Comparison of ENCODE assay signal across 12 mouse cellular contexts in the genomic region with DNA sequence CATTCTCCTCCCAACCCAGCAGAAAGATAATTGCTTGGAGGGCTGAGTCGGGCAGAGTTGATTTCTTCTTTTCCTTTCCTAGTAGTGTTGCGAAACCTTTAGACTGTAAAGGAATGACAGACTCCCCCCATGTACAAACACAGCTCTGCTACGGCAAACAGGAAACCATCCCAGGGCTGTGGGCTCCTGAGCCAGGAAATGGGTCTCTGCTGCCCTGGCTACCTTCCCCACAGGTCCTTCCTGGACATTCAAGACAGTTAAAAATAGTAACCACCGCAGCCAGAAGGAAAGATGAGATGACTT. TPM values are rescaled to one million over a fixed set of nuclear protein-coding genes. Genes with fewer than 3 reads are reported as not detected.
DNase-seq lines count a peak whose midpoint lies in the region; ATAC-seq and TF ChIP-seq lines count a peak whose summit lies in the region.
"Had no signal": no experiment of that assay in that cellular context is flagged by ENCODE, and none has a peak within 500 bp of the region (broad histone marks: within the 10 kb centered on the region; RNA-seq: fewer than 3 reads in every experiment).

No protein-coding gene starts in this region.

- intact Hi-C loops in heart, postnatal 25 days (cut with DNase I), result no loop called here

- no peak for TF ChIP-seq EP300 in stomach, postnatal 0 days (optimal IDR thresholded peaks at IDR 0.05)

- H3K27ac ChIP-seq in heart, embryonic 13.5 days (replicated peaks), result peak overlapping the region; percentile 53
- peak overlapping the region; percentile 73 for H3K27ac ChIP-seq in lung, embryonic 16.5 days (ENCODE audit: low read length)
- peak overlapping the region; percentile 50; the same call in 1 of the 2 replicates for H3K27ac ChIP-seq in stomach, postnatal 0 days (replicated peaks)
- H3K27ac ChIP-seq: macrophage had no signal

- no peak overlapping the region for H3K4me2 ChIP-seq in heart, embryonic 13.5 days
- no peak overlapping the region for H3K4me2 ChIP-seq in lung, embryonic 16.5 days (ENCODE audit: low read depth, low read length)
- no peak overlapping the region for H3K4me2 ChIP-seq in stomach, postnatal 0 days (replicated peaks; ENCODE audit: low read depth)

- TF ChIP-seq CTCF in stomach, postnatal 0 days (IDR thresholded peaks at IDR 0.05; ENCODE audit: low read depth), result no peak

- no peak overlapping the region for H3K4me3 ChIP-seq in heart, embryonic 13.5 days
- no peak overlapping the region for H3K4me3 ChIP-seq in lung, embryonic 16.5 days (ENCODE audit: low read length)
- H3K4me3 ChIP-seq in stomach, postnatal 0 days (ENCODE audit: low read depth, low read length), result no peak overlapping the region

- WGBS in heart, embryonic 13.5 days, result 56% methylated on average over 4 of the region's 4 CpGs
- WGBS in lung, embryonic 16.5 days, result 34% methylated on average over 4 of the region's 4 CpGs
- WGBS in stomach, postnatal 0 days, result 32% methylated on average over 4 of the region's 4 CpGs

- no peak for ATAC-seq in heart, embryonic 13.5 days (ENCODE audit: extremely low read depth, insufficient number of reproducible peaks, low FRiP score, low TSS enrichment)
- peak; percentile 82 for ATAC-seq in lung, embryonic 16.5 days (ENCODE audit: low read depth)
- no peak for ATAC-seq in stomach, postnatal 0 days (ENCODE audit: low FRiP score, low TSS enrichment)
- ATAC-seq: CD4-positive, CD25-positive, alpha-beta regulatory T cell, adult 4 months had no signal

- H3K9me3 ChIP-seq in heart, embryonic 13.5 days, result no peaks in the 10 kb centered on the region
- no peaks in the 10 kb centered on the region for H3K9me3 ChIP-seq in lung, embryonic 16.5 days (ENCODE audit: control insufficient read depth, low read length)
- no peaks in the 10 kb centered on the region for H3K9me3 ChIP-seq in stomach, postnatal 0 days (ENCODE audit: control insufficient read depth, low read length)

- H3K4me1 ChIP-seq in heart, embryonic 13.5 days, result peaks cover 5% of the 10 kb centered on the region; the same call in 1 of the 2 replicates
- H3K4me1 ChIP-seq in lung, embryonic 16.5 days (replicated peaks; ENCODE audit: control insufficient read depth, insufficient read depth, low read length), result peaks cover 13% of the 10 kb centered on the region; the same call in 1 of the 2 replicates
- no peaks in the 10 kb centered on the region for H3K4me1 ChIP-seq in stomach, postnatal 0 days (replicated peaks; ENCODE audit: control insufficient read depth, insufficient read depth)

- no peak overlapping the region for H3K9ac ChIP-seq in heart, embryonic 13.5 days
- H3K9ac ChIP-seq in lung, embryonic 16.5 days (ENCODE audit: low read length), result no peak overlapping the region
- H3K9ac ChIP-seq in stomach, postnatal 0 days (ENCODE audit: low read length), result no peak overlapping the region

- H3K36me3 ChIP-seq in heart, embryonic 13.5 days, result no peaks in the 10 kb centered on the region
- H3K36me3 ChIP-seq in lung, embryonic 16.5 days (ENCODE audit: control insufficient read depth, insufficient read depth, low read length), result no peaks in the 10 kb centered on the region
- H3K36me3 ChIP-seq in stomach, postnatal 0 days (ENCODE audit: control insufficient read depth, insufficient read depth, low read length), result no peaks in the 10 kb centered on the region

- no peaks in the 10 kb centered on the region for H3K27me3 ChIP-seq in heart, embryonic 13.5 days (replicated peaks)
- no peaks in the 10 kb centered on the region for H3K27me3 ChIP-seq in lung, embryonic 16.5 days (ENCODE audit: control insufficient read depth, insufficient read depth, low read depth, low read length)
- H3K27me3 ChIP-seq in stomach, postnatal 0 days (ENCODE audit: control insufficient read depth, insufficient read depth, low read length), result no peaks in the 10 kb centered on the region

- DNase-seq in heart, postnatal 25 days (ENCODE audit: low spot score), result no peak
- no peak for DNase-seq in lung, postnatal 14 days
- peak; percentile 34 to 38 for DNase-seq in kidney, postnatal 36 days
- DNase-seq in stomach, postnatal 0 days (ENCODE audit: low spot score), result no peak
- DNase-seq in gastrocnemius, postnatal 25 days, result no peak
- DNase-seq in embryo, embryonic 10.5 days (ENCODE audit: low spot score), result no peak
- DNase-seq: embryo, embryonic 11 days; right cerebral cortex, postnatal 14 days had no signal

RNA-seq across cellular contexts. Expression of a gene that starts 21.3 kb away (rescaled TPM):
- polyA plus RNA-seq in heart, embryonic 13.5 days (2015; fragmentation: Nextera tagmentation; extraction: Ambion mirVana), result 37.4 and 38.4 TPM in 2 replicates
- 10 to 100 TPM; 56.1 to 70.8 TPM for total RNA-seq in heart, postnatal 25 days (2021)
- 114 TPM in 2 replicates for polyA plus RNA-seq in lung, embryonic 16.5 days (2015; fragmentation: Nextera tagmentation; extraction: Ambion mirVana)
- polyA plus RNA-seq in stomach, postnatal 0 days (2015; fragmentation: Nextera tagmentation; extraction: Ambion mirVana), result 88.1 and 105 TPM in 2 replicates
- total RNA-seq in gastrocnemius, postnatal 25 days (2021), result 10 to 100 TPM; 47.3 to 59.7 TPM

RNA-seq across cellular contexts. Expression of a gene that starts 30.8 kb away (rescaled TPM):
- polyA plus RNA-seq in heart, embryonic 13.5 days (2015; fragmentation: Nextera tagmentation; extraction: Ambion mirVana), result not detected in 2 replicates
- not detected for total RNA-seq in heart, postnatal 25 days (2021)
- polyA plus RNA-seq in lung, embryonic 16.5 days (2015; fragmentation: Nextera tagmentation; extraction: Ambion mirVana), result 0.15 and 0.49 TPM in 2 replicates
- polyA plus RNA-seq in stomach, postnatal 0 days (2015; fragmentation: Nextera tagmentation; extraction: Ambion mirVana), result 3.5 and 4.5 TPM in 2 replicates
- total RNA-seq in gastrocnemius, postnatal 25 days (2021), result not detected
- polyA plus RNA-seq: CD4-positive, CD25-positive, alpha-beta regulatory T cell, adult 4 months; macrophage had no signal

Comparison
In these comparisons a context has a peak if more than half of its experiments do, and no peak if none do; other contexts are left out.
1. DNase-seq: peak in kidney, postnatal 36 days (2 of 2); none in heart, postnatal 25 days (single experiment), lung, postnatal 14 days (single experiment), stomach, postnatal 0 days (single experiment), gastrocnemius, postnatal 25 days (single experiment) and embryo, embryonic 10.5 days (single experiment).
2. Peak in every context shown above with its lines, with median percentiles within 50 percentile points of each other: H3K27ac ChIP-seq.